Mouse (Mus musculus) lung, embryonic 16.5 days (tissue): Measurements from ENCODE around the gene Ptprcap. TPM values are rescaled to one million over a fixed set of nuclear protein-coding genes. Genes with fewer than 3 reads are reported as not detected.
A peak's percentile ranks its signal among the peaks of the same experiment; 100 is the strongest.

Source experiments
- ATAC-seq: fragments of 200-750 bp; cut with Nextera tagmentation; 2 replicates; pipeline ENCODE4 v1.8.0; 2017; ENCODE audit warnings: low read depth, mild to moderate bottlenecking, moderate library complexity
- H3K27ac ChIP-seq: fragments of 300-500 bp; sonication (generic); 2 replicates; pipeline ENCODE4 v1.5.1; 2014; ENCODE audit warnings: mild to moderate bottlenecking, control low read depth, low read length
- H3K27me3 ChIP-seq: fragments of 300-500 bp; sonication (generic); 2 replicates; pipeline ENCODE4 v1.6.1; 2014; ENCODE audit warnings: low read depth, low read length, mixed read lengths; ENCODE audit not compliant: control insufficient read depth, insufficient read depth
- H3K36me3 ChIP-seq: fragments of 300-500 bp; sonication (generic); 2 replicates; pipeline ENCODE4 v1.6.1; 2014; ENCODE audit warnings: low read length; ENCODE audit not compliant: control insufficient read depth, insufficient read depth
- H3K4me1 ChIP-seq: fragments of 300-500 bp; sonication (generic); replicated peaks from 2 replicates; pipeline ENCODE4 v1.6.1; 2014; ENCODE audit warnings: low read length, mixed read lengths; ENCODE audit not compliant: control insufficient read depth, insufficient read depth
- H3K4me2 ChIP-seq: fragments of 300-500 bp; sonication (generic); 2 replicates; pipeline ENCODE4 v1.6.1; 2014; ENCODE audit warnings: low read depth, low read length, control low read depth
- H3K4me3 ChIP-seq: fragments of 300-500 bp; sonication (generic); 2 replicates; pipeline ENCODE4 v1.5.1; 2014; ENCODE audit warnings: mild to moderate bottlenecking, low read length, control low read depth
- H3K9ac ChIP-seq: fragments of 300-500 bp; sonication (generic); 2 replicates; pipeline ENCODE4 v1.6.1; 2014; ENCODE audit warnings: low read length, control low read depth
- H3K9me3 ChIP-seq: fragments of 300-500 bp; sonication (generic); 2 replicates; pipeline ENCODE4 v1.6.1; 2016; ENCODE audit warnings: low read length; ENCODE audit not compliant: control insufficient read depth
- whole genome bisulfite sequencing: fragments of 180-500 bp; shearing (Covaris S2); extraction: QIAGEN DNeasy Blood & Tissue Kit; methylation state at CpG from one replicate; pipeline ENCODE4 v1.1.7; 2014; 5-methylcytosine and 5-hydroxymethylcytosine counted together
- polyA plus RNA-seq: library from polyadenylated mRNA; unstranded; fragments of >200 nt; fragmentation: Nextera tagmentation; extraction: Ambion mirVana; gene quantifications from 2 replicates; pipeline ENCODE4 v1.2.1, GENCODE M21; 2015

Ptprcap gene
- polyA plus RNA-seq, 1 experiment from 2014 or later: 4.6 TPM

- Histone ChIP-seq H3K9me3 (no peaks in the 10 kb centered on the region), H3K36me3 (no peaks in the 10 kb centered on the region), H3K4me1 (peaks cover 8% of the 10 kb centered on the region), H3K4me3 (no peak within 1 kb of the TSS), H3K9ac (no peak within 1 kb of the TSS), H3K4me2 (no peak within 1 kb of the TSS), H3K27me3 (no peaks in the 10 kb centered on the region), H3K27ac (no peak within 1 kb of the TSS)
- 77% methylated on average over 7 of the region's 7 CpGs for WGBS
- no peak for ATAC-seq
These were observed 9.6 kb upstream of the Ptprcap start, which contains the start of gene Cabp4 for GRCm38 (mm10) chr19:4143759-4144268. Cabp4 (minus strand) TSS chr19:4144033.

- H3K9ac ChIP-seq: no peak overlapping the region
- H3K27ac ChIP-seq: no peak overlapping the region
- no peak overlapping the region for H3K4me3 ChIP-seq
- H3K4me2 ChIP-seq: no peak overlapping the region
- H3K9me3 ChIP-seq: no peaks in the 10 kb centered on the region
- 72% methylated on average over 16 of the region's 16 CpGs for WGBS
- no peaks in the 10 kb centered on the region for H3K27me3 ChIP-seq
- H3K36me3 ChIP-seq: peaks cover under 1% of the 10 kb centered on the region; the same call in 1 of the 2 replicates
- no peak for ATAC-seq
- peaks cover 14% of the 10 kb centered on the region for H3K4me1 ChIP-seq
These were observed 8.6 kb upstream of the Ptprcap start for GRCm38 (mm10) chr19:4144550-4145498.

- Histone ChIP-seq H3K27ac (no peak overlapping the region), H3K36me3 (peaks cover 11% of the 10 kb centered on the region), H3K9me3 (no peaks in the 10 kb centered on the region), H3K9ac (no peak overlapping the region), H3K4me3 (no peak overlapping the region), H3K27me3 (no peaks in the 10 kb centered on the region), H3K4me2 (no peak overlapping the region), H3K4me1 (peaks cover 16% of the 10 kb centered on the region)
- ATAC-seq: no peak
- WGBS: 88% methylated on average over 5 of the region's 5 CpGs
These were observed 7.5 kb upstream of the Ptprcap start for GRCm38 (mm10) chr19:4145936-4146335.

- 61% methylated on average over 12 of the region's 12 CpGs for WGBS
These were observed 6.9 kb upstream of the Ptprcap start for GRCm38 (mm10) chr19:4146366-4147021.

GRCm38 (mm10) chr19:4147022-4147405 is 6.4 kb upstream of the Ptprcap start:
- H3K9me3 ChIP-seq: no peaks in the 10 kb centered on the region
- no peak overlapping the region for H3K9ac ChIP-seq
- peaks cover 15% of the 10 kb centered on the region for H3K36me3 ChIP-seq
- no peaks in the 10 kb centered on the region for H3K27me3 ChIP-seq
- H3K4me2 ChIP-seq: no peak overlapping the region
- H3K27ac ChIP-seq: no peak overlapping the region; the same call in 1 of the 2 replicates
- H3K4me3 ChIP-seq: no peak overlapping the region
- no peak for ATAC-seq
- H3K4me1 ChIP-seq: peaks cover 16% of the 10 kb centered on the region
- 50% methylated on average over 3 of the region's 3 CpGs for WGBS

More at GRCm38 (mm10) chr19:4146366-4147021, 6.9 kb upstream of the Ptprcap start:
- H3K4me1 ChIP-seq: peaks cover 16% of the 10 kb centered on the region
- H3K4me2 ChIP-seq: no peak overlapping the region
- H3K36me3 ChIP-seq: peaks cover 15% of the 10 kb centered on the region
- ATAC-seq: no peak
- H3K9ac ChIP-seq: no peak overlapping the region
- no peaks in the 10 kb centered on the region for H3K9me3 ChIP-seq
- no peaks in the 10 kb centered on the region for H3K27me3 ChIP-seq
- H3K27ac ChIP-seq: no peak overlapping the region; the same call in 1 of the 2 replicates
- H3K4me3 ChIP-seq: no peak overlapping the region

GRCm38 (mm10) chr19:4147782-4148490 is 5.5 kb upstream of the Ptprcap start:
- Histone ChIP-seq H3K27ac (0 out of 2 replicates have a peak overlapping the region, but pooled peaks have one; percentile 29), H3K4me2 (peak overlapping the region; percentile 80), H3K4me3 (peak overlapping the region; percentile 84), H3K27me3 (no peaks in the 10 kb centered on the region), H3K9ac (peak overlapping the region; percentile 95), H3K36me3 (peaks cover 15% of the 10 kb centered on the region), H3K4me1 (peaks cover 16% of the 10 kb centered on the region), H3K9me3 (no peaks in the 10 kb centered on the region)
- 39% methylated on average over 9 of the region's 9 CpGs for WGBS
- peak; percentile 4 for ATAC-seq

GRCm38 (mm10) chr19:4148491-4148806 is 5.0 kb upstream of the Ptprcap start, which contains the start of gene Coro1b:
Coro1b (plus strand) TSS chr19:4148619.
- Histone ChIP-seq H3K9ac (peak within 1 kb of the TSS; percentile 95), H3K27ac (peak within 1 kb of the TSS; percentile 58), H3K27me3 (no peaks in the 10 kb centered on the region), H3K4me2 (peak within 1 kb of the TSS; percentile 80), H3K9me3 (no peaks in the 10 kb centered on the region), H3K4me3 (peak within 1 kb of the TSS; percentile 84), H3K4me1 (peaks cover 16% of the 10 kb centered on the region), H3K36me3 (peaks cover 15% of the 10 kb centered on the region)
- peak; percentile 98 for ATAC-seq
- under 1% methylated on average over 31 of the region's 33 CpGs for WGBS

GRCm38 (mm10) chr19:4148819-4149218 is 4.6 kb upstream of the Ptprcap start:
- Histone ChIP-seq H3K27me3 (no peaks in the 10 kb centered on the region), H3K36me3 (peaks cover 17% of the 10 kb centered on the region), H3K4me1 (peaks cover 16% of the 10 kb centered on the region), H3K4me2 (peak overlapping the region; percentile 80), H3K9ac (peak overlapping the region; percentile 95), H3K9me3 (no peaks in the 10 kb centered on the region), H3K27ac (peak overlapping the region; percentile 58), H3K4me3 (peak overlapping the region; percentile 84)
- ATAC-seq: peak; percentile 33
- WGBS: under 1% methylated on average over 7 of the region's 8 CpGs
